Mouse (Mus musculus): ENCODE results near the gene Dhx57. TPM values are rescaled to one million over a fixed set of nuclear protein-coding genes. Genes with fewer than 3 reads are reported as not detected.

The Dhx57 gene
- polyA plus RNA-seq, 1 experiment from 2014 or later = 52.8 TPM

GRCm38 (mm10) chr17:80311761-80312160 lies 21.5 kb upstream of the Dhx57 start:
- Histone ChIP-seq H3K4me3 (ENCODE audit: low read depth, low read length) (no peak overlapping the region), H3K9me3 (ENCODE audit: control insufficient read depth, low read length) (no peaks in the 10 kb centered on the region), H3K4me1 (ENCODE audit: control insufficient read depth, insufficient read depth, low read length) (no peaks in the 10 kb centered on the region), H3K27me3 (ENCODE audit: control insufficient read depth, insufficient read depth, low read length) (no peaks in the 10 kb centered on the region), H3K36me3 (ENCODE audit: control insufficient read depth, insufficient read depth, low read length) (no peaks in the 10 kb centered on the region), H3K4me2 (ENCODE audit: low read depth, low read length) (no peak overlapping the region), H3K27ac (ENCODE audit: low read depth, low read length) (no peak overlapping the region), H3K9ac (replicated peaks; ENCODE audit: low read depth, low read length) (no peak overlapping the region)
- ATAC-seq (ENCODE audit: low read depth) = no peak
- WGBS = 56% methylated on average over 9 of the region's 9 CpGs

GRCm38 (mm10) chr17:80307251-80307650 lies 17.0 kb upstream of the Dhx57 start, which contains the start of gene Arhgef33:
Gene Arhgef33, plus strand, starts transcription at chr17:80307407.
- H3K4me1 ChIP-seq (ENCODE audit: control insufficient read depth, insufficient read depth, low read length) = no peaks in the 10 kb centered on the region
- H3K36me3 ChIP-seq (ENCODE audit: control insufficient read depth, insufficient read depth, low read length) = no peaks in the 10 kb centered on the region
- H3K27ac ChIP-seq (ENCODE audit: low read depth, low read length) = no peak within 1 kb of the TSS
- no peak within 1 kb of the TSS for H3K4me3 ChIP-seq (ENCODE audit: low read depth, low read length)
- H3K27me3 ChIP-seq (ENCODE audit: control insufficient read depth, insufficient read depth, low read length) = no peaks in the 10 kb centered on the region
- no peak for ATAC-seq (ENCODE audit: low read depth)
- H3K4me2 ChIP-seq (ENCODE audit: low read depth, low read length) = no peak within 1 kb of the TSS
- no peaks in the 10 kb centered on the region for H3K9me3 ChIP-seq (ENCODE audit: control insufficient read depth, low read length)
- 92% methylated on average over 1 of the region's 1 CpGs for whole genome bisulfite sequencing
- no peak within 1 kb of the TSS for H3K9ac ChIP-seq (replicated peaks; ENCODE audit: low read depth, low read length)

- H3K9ac ChIP-seq (replicated peaks; ENCODE audit: low read depth, low read length) = no peak overlapping the region
- H3K4me1 ChIP-seq (ENCODE audit: control insufficient read depth, insufficient read depth, low read length) = no peaks in the 10 kb centered on the region
- ATAC-seq (ENCODE audit: low read depth) = no peak
- 91% methylated on average over 5 of the region's 5 CpGs for WGBS
- no peaks in the 10 kb centered on the region for H3K27me3 ChIP-seq (ENCODE audit: control insufficient read depth, insufficient read depth, low read length)
- no peak overlapping the region for H3K27ac ChIP-seq (ENCODE audit: low read depth, low read length)
- no peak overlapping the region for H3K4me2 ChIP-seq (ENCODE audit: low read depth, low read length)
- no peak overlapping the region for H3K4me3 ChIP-seq (ENCODE audit: low read depth, low read length)
- H3K36me3 ChIP-seq (ENCODE audit: control insufficient read depth, insufficient read depth, low read length) = no peaks in the 10 kb centered on the region
- H3K9me3 ChIP-seq (ENCODE audit: control insufficient read depth, low read length) = no peaks in the 10 kb centered on the region
Measured at GRCm38 (mm10) chr17:80298844-80299243, 8.6 kb upstream of the Dhx57 start.

- Histone ChIP-seq H3K27me3 (ENCODE audit: control insufficient read depth, insufficient read depth, low read length) (no peaks in the 10 kb centered on the region), H3K4me1 (ENCODE audit: control insufficient read depth, insufficient read depth, low read length) (no peaks in the 10 kb centered on the region), H3K27ac (ENCODE audit: low read depth, low read length) (no peak overlapping the region), H3K9ac (replicated peaks; ENCODE audit: low read depth, low read length) (no peak overlapping the region), H3K4me3 (ENCODE audit: low read depth, low read length) (no peak overlapping the region), H3K9me3 (ENCODE audit: control insufficient read depth, low read length) (no peaks in the 10 kb centered on the region), H3K36me3 (ENCODE audit: control insufficient read depth, insufficient read depth, low read length) (no peaks in the 10 kb centered on the region), H3K4me2 (ENCODE audit: low read depth, low read length) (no peak overlapping the region)
- no peak for ATAC-seq (ENCODE audit: low read depth)
- WGBS = 93% methylated on average over 5 of the region's 5 CpGs
Measured at GRCm38 (mm10) chr17:80295258-80295657, 5.0 kb upstream of the Dhx57 start.

- Histone ChIP-seq H3K4me1 (ENCODE audit: control insufficient read depth, insufficient read depth, low read length) (peaks cover 7% of the 10 kb centered on the region), H3K9ac (replicated peaks; ENCODE audit: low read depth, low read length) (no peak overlapping the region), H3K4me2 (ENCODE audit: low read depth, low read length) (no peak overlapping the region), H3K36me3 (ENCODE audit: control insufficient read depth, insufficient read depth, low read length) (no peaks in the 10 kb centered on the region), H3K4me3 (ENCODE audit: low read depth, low read length) (no peak overlapping the region), H3K27me3 (ENCODE audit: control insufficient read depth, insufficient read depth, low read length) (no peaks in the 10 kb centered on the region), H3K27ac (ENCODE audit: low read depth, low read length) (no peak overlapping the region), H3K9me3 (ENCODE audit: control insufficient read depth, low read length) (no peaks in the 10 kb centered on the region)
- 25% methylated on average over 2 of the region's 2 CpGs for WGBS
- no peak for ATAC-seq (ENCODE audit: low read depth)
Measured at GRCm38 (mm10) chr17:80291148-80291547, 872 bp upstream of the Dhx57 start.

- H3K9ac ChIP-seq (replicated peaks; ENCODE audit: low read depth, low read length) = peak overlapping the region; percentile 87
- no peaks in the 10 kb centered on the region for H3K9me3 ChIP-seq (ENCODE audit: control insufficient read depth, low read length)
- peak overlapping the region; percentile 99 for H3K4me3 ChIP-seq (ENCODE audit: low read depth, low read length)
- 1% methylated on average over 30 of the region's 30 CpGs for WGBS
- H3K27ac ChIP-seq (ENCODE audit: low read depth, low read length) = peak overlapping the region; percentile 91
- H3K4me2 ChIP-seq (ENCODE audit: low read depth, low read length) = peak overlapping the region; percentile 67
- no peaks in the 10 kb centered on the region for H3K27me3 ChIP-seq (ENCODE audit: control insufficient read depth, insufficient read depth, low read length)
- peaks cover 7% of the 10 kb centered on the region for H3K4me1 ChIP-seq (ENCODE audit: control insufficient read depth, insufficient read depth, low read length)
- no peak; the same call in 1 of the 2 replicates for ATAC-seq (ENCODE audit: low read depth)
- no peaks in the 10 kb centered on the region for H3K36me3 ChIP-seq (ENCODE audit: control insufficient read depth, insufficient read depth, low read length)
Measured at GRCm38 (mm10) chr17:80289280-80290073, 799 bp downstream of the Dhx57 start.

- Histone ChIP-seq H3K4me2 (ENCODE audit: low read depth, low read length) (peak overlapping the region; percentile 67; the same call in 1 of the 2 replicates), H3K4me3 (ENCODE audit: low read depth, low read length) (no peak overlapping the region), H3K9me3 (ENCODE audit: control insufficient read depth, low read length) (no peaks in the 10 kb centered on the region), H3K9ac (replicated peaks; ENCODE audit: low read depth, low read length) (no peak overlapping the region), H3K36me3 (ENCODE audit: control insufficient read depth, insufficient read depth, low read length) (no peaks in the 10 kb centered on the region), H3K4me1 (ENCODE audit: control insufficient read depth, insufficient read depth, low read length) (peaks cover 7% of the 10 kb centered on the region), H3K27me3 (ENCODE audit: control insufficient read depth, insufficient read depth, low read length) (no peaks in the 10 kb centered on the region), H3K27ac (ENCODE audit: low read depth, low read length) (no peak overlapping the region)
- no peak for ATAC-seq (ENCODE audit: low read depth)
- 91% methylated on average over 6 of the region's 6 CpGs for WGBS
Measured at GRCm38 (mm10) chr17:80288012-80288411, 2.3 kb downstream of the Dhx57 start.

- Histone ChIP-seq H3K27me3 (ENCODE audit: control insufficient read depth, insufficient read depth, low read length) (no peaks in the 10 kb centered on the region), H3K4me1 (ENCODE audit: control insufficient read depth, insufficient read depth, low read length) (peaks cover 7% of the 10 kb centered on the region), H3K4me3 (ENCODE audit: low read depth, low read length) (no peak overlapping the region), H3K9me3 (ENCODE audit: control insufficient read depth, low read length) (no peaks in the 10 kb centered on the region), H3K36me3 (ENCODE audit: control insufficient read depth, insufficient read depth, low read length) (peaks cover 9% of the 10 kb centered on the region), H3K9ac (replicated peaks; ENCODE audit: low read depth, low read length) (no peak overlapping the region), H3K4me2 (ENCODE audit: low read depth, low read length) (no peak overlapping the region), H3K27ac (ENCODE audit: low read depth, low read length) (no peak overlapping the region)
- no peak for ATAC-seq (ENCODE audit: low read depth)
- WGBS = 86% methylated on average over 4 of the region's 4 CpGs
Measured at GRCm38 (mm10) chr17:80284446-80284845, 5.8 kb downstream of the Dhx57 start.

GRCm38 (mm10) chr17:80279340-80280070 lies 10.8 kb downstream of the Dhx57 start:
- H3K4me1 ChIP-seq (ENCODE audit: control insufficient read depth, insufficient read depth, low read length) = no peaks in the 10 kb centered on the region
- H3K27ac ChIP-seq (ENCODE audit: low read depth, low read length) = no peak overlapping the region
- WGBS = 83% methylated on average over 8 of the region's 8 CpGs
- H3K4me2 ChIP-seq (ENCODE audit: low read depth, low read length) = no peak overlapping the region
- no peaks in the 10 kb centered on the region for H3K27me3 ChIP-seq (ENCODE audit: control insufficient read depth, insufficient read depth, low read length)
- H3K9ac ChIP-seq (replicated peaks; ENCODE audit: low read depth, low read length) = no peak overlapping the region
- no peaks in the 10 kb centered on the region for H3K9me3 ChIP-seq (ENCODE audit: control insufficient read depth, low read length)
- peaks cover 45% of the 10 kb centered on the region for H3K36me3 ChIP-seq (ENCODE audit: control insufficient read depth, insufficient read depth, low read length)
- no peak for ATAC-seq (ENCODE audit: low read depth)
- no peak overlapping the region for H3K4me3 ChIP-seq (ENCODE audit: low read depth, low read length)
